Mouse (Mus musculus) Muller cell, postnatal 12 days (primary cell): ENCODE measurements at regions not wholly inside any gene's neighbourhood (a gene's known extent, or its start where the extent isn't known, plus 50 kb on each side); places are given as distances from the start of the nearest gene placed in this dataset.

Source experiments
- DNase-seq: peaks from one replicate; pipeline ENCODE4 v3.0.0-alpha.2; 2015; ENCODE audit errors: inconsistent ontology term

GRCm38 (mm10) chrX:129390920-129391319 is 358.6 kb upstream of the Diaph2 start:
- no peak for DNase-seq

- DNase-seq: no peak
Observed at GRCm38 (mm10) chrX:129407778-129408177, 341.8 kb upstream of the Diaph2 start.

- DNase-seq: no peak
Observed at GRCm38 (mm10) chrX:129410079-129410478, 339.5 kb upstream of the Diaph2 start.

GRCm38 (mm10) chrX:129412939-129413627 is 336.5 kb upstream of the Diaph2 start:
- DNase-seq: peak; percentile 0

- DNase-seq: peak; percentile 81
Observed at GRCm38 (mm10) chrX:129413628-129414000, 335.9 kb upstream of the Diaph2 start.

GRCm38 (mm10) chrX:129415326-129415725 is 334.2 kb upstream of the Diaph2 start:
- no peak for DNase-seq

GRCm38 (mm10) chrX:129448545-129448944 is 301.0 kb upstream of the Diaph2 start:
- DNase-seq: no peak

- DNase-seq: no peak
Observed at GRCm38 (mm10) chrX:129476216-129476615, 273.3 kb upstream of the Diaph2 start.

GRCm38 (mm10) chrX:129494562-129494961 is 255.0 kb upstream of the Diaph2 start:
- no peak for DNase-seq
